ENCODE assay signal across 11 mouse cellular contexts in the genomic region with DNA sequence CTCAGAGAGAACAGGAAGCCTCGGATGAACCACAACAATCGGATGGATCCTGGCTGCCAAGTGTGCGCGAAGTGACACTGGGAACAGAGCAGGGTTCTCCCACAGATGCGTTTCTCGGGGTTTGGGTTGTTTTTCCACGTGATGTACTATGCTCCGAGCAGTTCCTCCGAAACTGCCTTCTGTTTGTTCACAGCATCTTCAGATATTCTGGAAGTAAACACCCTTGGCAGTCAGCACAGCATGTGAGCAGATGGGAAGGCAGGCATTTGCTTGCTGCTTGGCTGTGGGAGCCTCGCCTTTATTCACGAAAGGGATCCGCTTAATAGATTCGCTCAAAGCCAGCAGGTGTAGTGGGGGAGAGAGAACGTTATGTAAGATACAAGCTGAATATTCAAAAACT. TPM values are rescaled to one million over a fixed set of nuclear protein-coding genes. Genes with fewer than 3 reads are reported as not detected.
DNase-seq lines count a peak whose midpoint lies in the region; ATAC-seq and TF ChIP-seq lines count a peak whose summit lies in the region.
"Had no signal": no experiment of that assay in that cellular context is flagged by ENCODE, and none has a peak within 500 bp of the region (broad histone marks: within the 10 kb centered on the region; RNA-seq: fewer than 3 reads in every experiment).

No protein-coding gene starts in this region.

- peak overlapping the region; percentile 22; the same call in 1 of the 2 replicates for H3K4me3 ChIP-seq in left cerebral cortex, adult 2 months
- no peak overlapping the region for H3K4me3 ChIP-seq in embryonic facial prominence, embryonic 10.5 days

- H3K27ac ChIP-seq in left cerebral cortex, adult 2 months, result no peak overlapping the region
- H3K27ac ChIP-seq in embryonic facial prominence, embryonic 10.5 days (replicated peaks), result no peak overlapping the region

- no peaks in the 10 kb centered on the region for H3K27me3 ChIP-seq in embryonic facial prominence, embryonic 10.5 days (replicated peaks; ENCODE audit: low read depth, poor library complexity, severe bottlenecking)

- ATAC-seq in megakaryocyte progenitor cell, adult 5-6 weeks (replicated peaks; ENCODE audit: poor library complexity), result no peak

- H3K4me1 ChIP-seq in embryonic facial prominence, embryonic 10.5 days, result no peaks in the 10 kb centered on the region

- intact Hi-C loops in left cerebral cortex, adult 2 months (cut with DNase I), result loop anchor here (2.0 to 5.0 kb wide), 2 partner anchors 55 to 165 kb away; no protein-coding TSS in a partner anchor

- peaks cover 18% of the 10 kb centered on the region for H3K9me3 ChIP-seq in embryonic facial prominence, embryonic 10.5 days

- 72% methylated on average over 14 of the region's 14 CpGs for WGBS in embryonic facial prominence, embryonic 10.5 days

- H3K36me3 ChIP-seq in embryonic facial prominence, embryonic 10.5 days (replicated peaks), result no peaks in the 10 kb centered on the region

- DNase-seq in retina, adult 2 months (ENCODE audit: low read depth, low spot score), result peak; percentile 3
- no peak for DNase-seq in retina, postnatal 1 day
- DNase-seq in frontal cortex, adult 2 months (ENCODE audit: extremely low spot score in 1 of 2, low spot score in 1 of 2), result peak; percentile 44 to 73
- peak; percentile 54 to 60 for DNase-seq in left cerebral cortex, adult 2 months (ENCODE audit: extremely low spot score in 1 of 2, low spot score in 2 of 2)
- no peak for DNase-seq in embryonic facial prominence, embryonic 10.5 days (ENCODE audit: low spot score)
- no peak for DNase-seq in thymus, postnatal 10 days (ENCODE audit: low spot score in 2 of 2)
- no peak for DNase-seq in thymus, postnatal 25 days
- DNase-seq: gastrocnemius, postnatal 25 days; kidney, postnatal 36 days; lung, embryonic 14.5 days had no signal

- TF ChIP-seq CTCF in left cerebral cortex, adult 2 months (IDR thresholded peaks at IDR 0.05), result no peak

RNA-seq across cellular contexts. Expression of gene Egr2, which starts 53.0 kb away (rescaled TPM):
- polyA plus RNA-seq in frontal cortex, adult 2 months (2012; rRNA removed), result 4.1 and 10.9 TPM in 2 replicates
- total RNA-seq in left cerebral cortex, adult 2 months (2021), result 10 to 100 TPM; 14.2 to 30.7 TPM
- polyA plus RNA-seq in embryonic facial prominence, embryonic 10.5 days (2016; fragmentation: Nextera tagmentation; extraction: Ambion mirVana), result 0.86 and 1.1 TPM in 2 replicates
- total RNA-seq in megakaryocyte progenitor cell, adult 5-6 weeks (2015), result 0.84 and 1.1 TPM in 2 replicates
- 1.9 and 2.2 TPM in 2 replicates for total RNA-seq in megakaryocyte progenitor cell, adult 5-6 weeks (2017)

Comparison
In these comparisons a context has a peak if more than half of its experiments do, and no peak if none do; other contexts are left out.
1. DNase-seq: peak in retina, adult 2 months (single experiment), frontal cortex, adult 2 months (2 of 2) and left cerebral cortex, adult 2 months (2 of 2); none in retina, postnatal 1 day (single experiment), embryonic facial prominence, embryonic 10.5 days (single experiment), thymus, postnatal 10 days (0 of 2) and thymus, postnatal 25 days (single experiment).
2. RNA of gene Egr2, which starts 53.0 kb away (total RNA-seq): 14.2 to 30.7 TPM in left cerebral cortex, adult 2 months; 0.84 to 2.2 TPM in megakaryocyte progenitor cell, adult 5-6 weeks; every median in the first group is over 4 times any median in the second.